Mouse (Mus musculus): ENCODE results near the gene Rsph3a.

The Rsph3a gene

DNA sequence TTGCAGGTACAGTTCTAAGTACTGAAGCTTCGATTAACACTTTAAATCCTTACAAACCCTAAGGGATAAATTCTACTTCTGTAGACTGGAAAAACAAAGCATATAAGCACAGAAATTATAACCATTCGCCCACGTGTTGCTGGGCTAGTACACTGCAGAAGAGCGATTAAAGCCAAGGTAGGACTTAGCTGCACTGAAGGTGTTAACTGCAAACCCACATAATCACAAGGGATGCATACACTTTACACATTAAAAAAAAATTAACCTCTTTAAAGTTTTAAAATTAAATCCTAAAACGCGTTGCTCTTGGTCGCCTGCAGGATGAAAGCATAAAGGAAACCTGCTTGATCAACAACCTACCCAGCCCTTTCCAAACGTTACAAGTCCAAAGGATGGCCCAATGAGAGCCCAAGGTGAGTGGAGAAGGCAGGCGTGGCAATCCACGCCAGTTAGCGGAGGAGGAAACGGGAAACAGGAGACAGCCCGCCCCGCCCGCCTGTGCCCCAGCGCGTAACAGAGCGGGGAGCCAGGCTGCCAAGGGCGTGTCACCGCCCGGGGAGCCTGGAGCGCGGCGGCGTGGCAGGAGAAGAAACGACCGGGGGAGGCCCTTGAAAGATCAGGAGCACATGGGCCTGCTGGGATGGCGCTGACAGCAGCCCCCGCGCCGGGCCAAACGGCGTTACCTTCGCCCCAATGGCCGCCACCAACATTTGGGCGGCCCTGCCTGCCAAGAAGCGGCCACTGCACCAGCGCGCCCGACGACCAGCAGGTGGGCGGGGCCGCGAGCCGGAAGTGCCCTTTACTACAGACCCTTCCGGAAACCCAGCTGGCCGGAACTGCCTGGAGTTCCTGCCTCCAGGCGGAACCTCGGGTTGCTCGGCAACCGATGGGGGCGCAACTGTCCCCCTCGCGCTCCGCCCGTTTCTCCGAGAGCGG lies at the start of gene Rsph3a:
Rsph3a (plus strand) TSS at position 498 of the 936 bp plus-strand sequence.
- DNase-seq (ENCODE audit: low read depth, low spot score) = peak; percentile 67

DNA sequence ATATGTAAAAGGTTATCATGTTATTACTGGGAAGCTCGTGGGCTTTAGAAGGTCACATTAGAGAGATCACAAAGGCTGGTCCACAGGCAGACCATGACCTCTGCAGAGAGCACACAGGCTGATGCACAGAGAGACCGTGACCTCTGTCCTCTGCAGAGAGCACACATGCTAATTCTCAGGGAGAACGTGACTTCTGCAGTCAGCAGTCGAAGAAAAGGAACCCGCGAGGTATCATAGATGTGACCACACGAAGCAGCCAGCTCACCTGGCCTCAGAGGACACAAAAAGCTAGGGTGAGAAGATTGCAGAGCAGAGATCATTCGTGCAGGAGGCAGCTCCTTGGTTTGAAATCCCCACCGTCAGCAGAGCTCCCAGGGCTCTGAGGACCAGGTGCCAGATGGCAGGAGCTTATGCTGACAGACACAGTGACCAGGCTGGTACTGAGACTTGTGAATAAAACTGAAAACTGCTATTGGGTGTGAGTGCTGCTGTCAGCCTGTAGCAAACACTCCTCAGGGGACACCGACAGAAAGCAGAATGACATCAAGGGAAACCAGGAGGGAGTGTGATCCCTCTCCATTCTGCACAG lies 49.3 kb upstream of the Rsph3a start:
- DNase-seq (ENCODE audit: low read depth, low spot score) = no peak

DNA sequence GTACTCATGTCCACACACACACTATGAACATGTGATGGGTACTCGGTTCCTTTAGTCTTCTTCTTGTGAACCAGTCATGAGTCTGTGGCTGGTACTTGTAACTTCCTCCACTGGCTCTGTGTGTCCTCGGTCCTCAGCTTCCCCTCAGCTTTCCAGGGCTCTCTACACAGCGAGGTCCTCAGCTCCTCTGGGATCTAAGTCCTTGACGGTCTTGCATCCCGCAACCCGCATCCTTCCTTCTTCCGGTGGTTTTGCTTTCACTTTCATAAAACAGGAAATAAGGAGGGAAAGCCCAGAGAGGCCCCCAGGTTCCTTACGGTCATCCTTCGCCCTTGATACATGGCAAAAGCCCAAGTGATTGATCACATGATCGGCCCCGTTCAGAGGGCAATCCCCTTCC lies 48.3 kb upstream of the Rsph3a start:
- no peak for DNase-seq (ENCODE audit: low read depth, low spot score)

DNA sequence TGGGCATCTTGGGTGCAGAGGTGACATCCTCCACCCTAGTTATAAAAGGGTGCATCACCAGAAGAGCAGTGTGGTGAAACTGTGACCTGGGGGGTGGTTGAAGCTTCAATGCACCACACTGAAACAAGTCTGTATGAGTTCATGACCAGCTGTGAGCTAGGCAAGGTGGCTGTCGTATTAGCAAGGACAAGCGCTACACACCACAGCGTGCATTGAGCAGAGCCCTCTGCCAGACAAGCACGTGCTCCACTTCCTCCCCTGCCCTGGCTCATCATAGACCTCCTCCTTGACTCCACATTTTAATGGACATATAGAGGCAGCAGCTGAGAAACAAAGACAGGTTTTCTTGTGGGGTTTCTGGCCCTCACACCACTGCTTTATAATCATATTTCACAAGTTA lies 47.7 kb upstream of the Rsph3a start:
- DNase-seq (ENCODE audit: low read depth, low spot score) = no peak

- DNase-seq (ENCODE audit: low read depth, low spot score) = no peak
Measured at GRCm38 (mm10) chr17:7899233-7899632, 46.2 kb upstream of the Rsph3a start.

DNA sequence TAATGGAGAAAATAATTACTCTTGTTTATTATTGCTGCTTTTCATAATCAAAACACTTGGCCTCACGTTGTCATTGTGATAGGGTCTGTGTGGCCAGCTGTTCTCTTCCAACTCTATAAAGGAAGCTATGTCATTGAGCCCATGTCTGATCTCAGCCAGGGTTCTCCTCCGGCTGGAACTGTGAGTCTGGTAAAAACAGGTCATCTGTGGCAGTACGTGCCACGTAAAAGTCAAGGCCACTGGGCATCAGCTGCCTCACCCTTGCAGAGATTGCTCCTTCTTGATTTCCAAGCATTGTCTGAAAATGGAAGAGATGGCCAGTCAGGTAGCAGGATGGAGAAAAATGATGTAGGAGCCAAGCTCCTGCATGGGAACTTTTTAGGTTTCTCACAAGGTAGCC lies 45.5 kb upstream of the Rsph3a start:
- no peak for DNase-seq (ENCODE audit: low read depth, low spot score)

DNA sequence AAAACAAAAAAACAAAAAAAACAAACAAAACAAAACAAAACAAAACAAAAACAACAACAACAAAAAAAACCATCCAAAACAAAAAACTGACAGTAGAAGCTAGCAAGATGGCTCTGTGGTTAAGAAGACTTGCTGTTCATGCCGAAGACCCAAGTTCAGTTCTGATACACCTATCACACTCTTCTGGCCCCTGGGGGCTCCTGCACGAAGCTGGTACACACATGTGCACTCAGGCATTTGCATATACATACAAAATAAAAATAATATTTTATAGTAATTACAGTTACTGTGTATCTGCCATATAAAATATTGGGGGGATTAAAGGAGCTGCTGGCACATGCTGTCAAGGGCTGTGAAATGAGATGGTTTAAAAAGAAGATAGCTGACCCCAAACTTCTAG lies 43.9 kb upstream of the Rsph3a start:
- no peak for DNase-seq (ENCODE audit: low read depth, low spot score)

GRCm38 (mm10) chr17:7902362-7902761 lies 43.1 kb upstream of the Rsph3a start:
- no peak for DNase-seq (ENCODE audit: low read depth, low spot score)

GRCm38 (mm10) chr17:7904992-7905391 lies 40.4 kb upstream of the Rsph3a start:
- DNase-seq (ENCODE audit: low read depth, low spot score) = no peak

GRCm38 (mm10) chr17:7905936-7906685 lies 39.3 kb upstream of the Rsph3a start:
- no peak for DNase-seq (ENCODE audit: low read depth, low spot score)

GRCm38 (mm10) chr17:7914596-7915227 lies 30.7 kb upstream of the Rsph3a start:
- DNase-seq (ENCODE audit: low read depth, low spot score) = no peak

DNA sequence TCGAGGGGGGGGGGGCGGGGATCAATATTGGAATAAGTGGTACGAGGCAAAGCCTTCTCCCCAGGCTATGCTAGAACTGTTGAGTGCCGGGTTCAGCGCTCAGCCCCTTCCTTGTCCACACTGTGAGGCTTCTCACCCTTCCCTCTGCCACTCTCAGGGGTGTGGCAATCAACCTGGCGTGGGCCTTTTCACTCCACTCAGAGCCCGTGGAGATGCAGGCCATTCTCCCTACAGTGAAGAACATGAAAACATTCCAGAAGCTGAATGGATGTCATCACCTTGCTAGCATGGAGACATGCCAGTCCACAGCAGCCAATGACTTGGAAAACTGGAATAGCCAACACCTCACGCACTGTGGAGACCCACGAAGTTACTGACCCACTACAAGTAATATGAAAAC lies 29.6 kb upstream of the Rsph3a start:
- no peak for DNase-seq (ENCODE audit: low read depth, low spot score)

- no peak for DNase-seq (ENCODE audit: low read depth, low spot score)
Measured at GRCm38 (mm10) chr17:7916782-7917574, 28.4 kb upstream of the Rsph3a start.

DNA sequence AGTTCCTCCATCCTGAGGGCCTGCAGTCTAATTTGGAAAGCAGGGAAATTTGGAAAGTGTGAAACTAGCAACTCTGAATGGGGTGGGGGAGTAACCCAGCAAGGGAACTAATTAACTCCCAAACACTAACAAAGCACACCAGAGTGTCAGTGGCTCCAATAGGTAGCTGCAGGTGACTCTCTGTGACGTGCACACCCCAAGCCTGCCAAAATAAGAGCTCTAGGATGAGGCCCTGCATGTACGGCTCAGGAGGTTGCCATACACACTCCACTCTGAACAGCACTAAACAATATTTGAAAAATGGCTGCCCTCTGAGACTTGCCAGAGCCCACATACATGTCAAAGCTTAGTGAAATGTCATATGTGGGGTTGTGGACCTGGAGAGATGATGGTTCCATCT lies 27.1 kb upstream of the Rsph3a start:
- no peak for DNase-seq (ENCODE audit: low read depth, low spot score)

DNA sequence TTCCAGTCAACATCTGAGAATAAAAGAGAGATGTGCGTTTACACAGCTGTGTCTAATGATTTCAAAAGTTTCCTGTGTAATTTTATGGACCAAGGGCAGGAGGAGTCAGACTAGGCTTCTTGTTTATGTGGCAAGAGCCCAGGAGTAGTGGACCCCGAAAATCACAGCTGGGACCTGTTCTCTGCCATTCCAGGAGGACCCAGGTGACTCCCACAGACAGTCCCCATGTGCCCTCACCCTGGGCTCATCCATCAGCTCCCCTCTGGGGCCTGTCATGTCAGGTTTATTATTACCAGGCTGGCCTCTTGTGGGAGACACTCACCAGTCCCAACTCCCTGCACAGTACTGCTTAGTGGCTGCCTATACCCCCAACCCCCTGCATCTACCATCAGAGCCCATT lies 26.2 kb upstream of the Rsph3a start:
- no peak for DNase-seq (ENCODE audit: low read depth, low spot score)

DNA sequence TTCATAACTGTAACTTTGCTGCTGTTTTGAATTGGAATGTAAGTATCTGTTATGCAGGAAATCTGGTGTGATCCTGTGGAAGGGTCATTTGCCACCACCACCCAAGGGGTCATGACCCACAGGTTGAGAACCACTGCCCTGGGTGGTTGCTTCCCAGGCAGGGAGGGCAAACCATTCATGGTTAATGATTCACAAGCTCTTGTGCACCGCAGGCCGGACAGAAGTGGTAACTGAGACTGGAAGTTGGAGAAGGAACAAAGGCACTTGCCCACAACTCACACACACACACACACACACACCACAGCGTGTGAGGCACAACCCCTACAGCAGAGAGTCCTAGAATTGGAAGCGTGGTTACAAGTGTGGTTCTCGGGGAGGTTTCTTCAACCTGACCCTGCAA lies 22.9 kb upstream of the Rsph3a start:
- DNase-seq (ENCODE audit: low read depth, low spot score) = no peak

GRCm38 (mm10) chr17:7924185-7924725 lies 21.2 kb upstream of the Rsph3a start:
- DNase-seq (ENCODE audit: low read depth, low spot score) = no peak

DNA sequence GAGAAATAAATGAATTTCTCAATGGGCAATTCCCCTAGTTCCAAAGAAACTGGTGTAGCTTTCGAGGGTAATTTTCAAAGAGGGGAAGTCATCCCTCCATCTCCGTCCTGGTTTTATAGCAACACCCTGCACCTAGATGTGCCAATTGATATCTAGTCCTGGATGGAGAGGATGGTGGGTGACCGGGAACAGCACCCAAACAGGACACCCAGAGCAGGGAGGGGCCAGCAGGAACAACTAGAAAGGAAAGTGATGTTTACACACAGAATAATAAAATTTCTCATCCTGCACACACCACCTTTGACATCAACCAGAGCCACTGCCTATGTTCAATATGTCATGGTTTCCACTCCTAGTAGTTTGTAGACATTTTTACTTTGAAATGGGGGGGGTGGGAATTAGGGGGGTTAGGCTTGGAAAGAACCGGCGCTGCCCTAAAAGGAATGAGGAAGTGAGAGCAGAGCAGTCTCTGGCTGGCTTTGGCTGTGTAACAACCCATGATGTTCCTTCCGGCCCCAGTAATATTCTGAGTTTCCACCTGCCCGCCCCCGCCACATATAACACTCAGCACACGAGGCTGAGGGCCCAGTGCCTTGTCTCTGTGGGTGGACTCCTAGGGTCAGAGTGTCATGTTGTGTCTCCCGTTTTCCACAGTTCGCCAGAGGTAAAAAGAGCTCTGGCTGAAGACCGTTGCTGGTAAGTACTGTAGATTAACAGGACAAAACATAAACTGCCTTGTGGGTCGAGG lies 19.8 kb upstream of the Rsph3a start, which contains the start of gene Tagap:
Tagap (plus strand) TSS at position 588 of the 748 bp plus-strand sequence.
- DNase-seq (ENCODE audit: low read depth, low spot score) = no peak

- DNase-seq (ENCODE audit: low read depth, low spot score) = no peak
Measured at GRCm38 (mm10) chr17:7927582-7928535, 17.6 kb upstream of the Rsph3a start.

Data from telencephalon, adult 2 months (tissue).